Mouse (Mus musculus) erythroblast, embryonic 14.5 days (primary cell): Measurements from ENCODE around the gene Lrrc23. TPM values are rescaled to one million over a fixed set of nuclear protein-coding genes. Genes with fewer than 3 reads are reported as not detected.
"Not testable (repeated sequence)": the region's sequence is repeated elsewhere in the genome, so short reads cannot be mapped to it uniquely, and the experiment has no call there.

ENCODE experiments used
- H3K27me3 ChIP-seq: 2 replicates; pipeline ENCODE4 v1.6.1; 2012; ENCODE audit warnings: inconsistent platforms; ENCODE audit not compliant: control insufficient read depth
- H3K36me3 ChIP-seq: 2 replicates; pipeline ENCODE4 v1.6.1; 2012; ENCODE audit warnings: mild to moderate bottlenecking, inconsistent platforms; ENCODE audit not compliant: control insufficient read depth
- H3K4me1 ChIP-seq: 2 replicates; pipeline ENCODE4 v1.6.1; 2012; ENCODE audit warnings: inconsistent platforms; ENCODE audit not compliant: control insufficient read depth
- H3K4me3 ChIP-seq: replicated peaks from 2 replicates; pipeline ENCODE3; 2012; ENCODE audit warnings: moderate library complexity, mild to moderate bottlenecking, inconsistent platforms
- H3K9me3 ChIP-seq: 2 replicates; pipeline ENCODE4 v1.6.1; 2012; ENCODE audit warnings: low read length, inconsistent platforms, mixed read lengths; ENCODE audit not compliant: control insufficient read depth
- GATA1 ChIP-seq: IDR thresholded peaks from 2 replicates; pipeline ENCODE4 v1.6.1; 2012; ENCODE audit warnings: low read length, inconsistent platforms, mixed read lengths
- TAL1 ChIP-seq: IDR thresholded peaks from 3 replicates; pipeline ENCODE4 v1.6.1; 2012; ENCODE audit warnings: low read length, inconsistent platforms, mixed read lengths
- polyA plus RNA-seq: library from polyadenylated mRNA; stranded (reverse); fragments of >175 nt; gene quantifications from 2 replicates; pipeline ENCODE4 v1.2.3, GENCODE M21; 2012

The Lrrc23 gene
- polyA plus RNA-seq, 1 experiment: not detected

DNA sequence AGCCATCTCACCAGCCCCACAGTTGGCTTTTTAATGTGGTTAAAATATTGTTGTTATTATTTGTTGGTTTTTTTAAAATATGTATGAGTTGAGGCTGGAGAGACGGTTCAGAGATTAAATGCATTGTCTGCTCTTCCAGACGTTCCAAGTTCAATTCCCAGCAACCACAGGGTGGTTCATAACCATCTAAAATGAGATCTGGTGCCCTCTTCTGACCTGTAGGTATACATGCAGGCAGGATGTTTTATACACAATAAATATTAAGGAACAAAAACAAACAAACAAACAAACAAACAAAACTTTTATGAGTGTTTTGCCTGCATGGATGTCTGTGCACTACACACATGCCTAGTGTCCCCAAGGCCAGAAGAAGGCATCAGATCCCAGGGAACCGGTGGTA, 23.5 kb upstream of the Lrrc23 start:
- Histone ChIP-seq H3K4me1 (peaks cover 25% of the 10 kb centered on the region), H3K27me3 (no peaks in the 10 kb centered on the region; the same call in 1 of the 2 replicates)
- no peak for TF ChIP-seq GATA1
- no peak for TF ChIP-seq TAL1

DNA sequence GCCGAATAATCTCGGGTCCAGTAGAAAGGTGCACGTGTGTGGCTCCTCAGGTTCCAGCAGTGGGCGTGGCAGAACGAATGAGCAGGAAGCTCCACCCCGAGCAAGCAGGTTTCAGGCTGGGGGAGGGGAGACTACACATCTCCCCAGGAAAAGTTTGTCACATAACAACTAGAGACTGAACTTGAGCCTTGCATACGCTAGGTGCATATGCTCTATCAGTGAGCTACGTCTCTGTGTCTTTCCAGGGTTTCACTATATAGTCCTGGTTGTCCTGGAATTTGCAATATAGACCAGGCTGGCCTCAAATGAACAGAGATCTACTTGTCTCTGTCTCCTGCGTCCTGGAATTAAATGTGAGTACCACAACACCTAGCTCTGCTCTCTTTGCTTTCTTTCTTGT, 22.9 kb upstream of the Lrrc23 start:
- not testable (repeated sequence) for H3K36me3 ChIP-seq, H3K4me3 ChIP-seq, H3K9me3 ChIP-seq, H3K27me3 ChIP-seq
- peaks cover 21% of the 10 kb centered on the region for H3K4me1 ChIP-seq

More for the DNA sequence above, 23.5 kb upstream of the Lrrc23 start:
- H3K9me3 ChIP-seq: no peaks in the 10 kb centered on the region
- no peak overlapping the region for H3K4me3 ChIP-seq
- H3K36me3 ChIP-seq: no peaks in the 10 kb centered on the region

DNA sequence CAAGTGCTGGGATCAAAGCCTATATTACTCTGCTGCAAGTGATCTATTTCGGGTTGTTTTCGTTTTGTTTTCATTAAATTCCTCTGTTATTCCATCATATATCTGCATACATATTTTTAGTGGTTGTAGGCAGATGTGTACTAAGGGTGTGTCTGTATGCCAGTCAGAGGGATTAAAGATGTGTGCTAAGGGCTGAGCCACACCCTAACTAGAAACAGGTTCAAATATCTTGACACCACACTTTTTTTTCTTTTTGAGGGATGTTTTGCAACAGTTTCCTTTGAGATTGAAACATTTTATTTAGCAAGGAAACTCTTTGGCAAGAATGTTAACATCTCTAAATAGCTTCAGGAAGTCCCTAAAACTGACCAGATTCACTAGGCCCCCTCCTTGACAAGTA, 16.7 kb upstream of the Lrrc23 start:
- Histone ChIP-seq H3K4me1 (no peaks in the 10 kb centered on the region), H3K9me3 (no peaks in the 10 kb centered on the region), H3K4me3 (no peak overlapping the region), H3K27me3 (no peaks in the 10 kb centered on the region; the same call in 1 of the 2 replicates), H3K36me3 (no peaks in the 10 kb centered on the region)
- TF ChIP-seq TAL1: no peak

GRCm38 (mm10) chr6:124795781-124796180, 16.3 kb upstream of the Lrrc23 start:
- no peak for TF ChIP-seq GATA1
- Histone ChIP-seq H3K4me3 (no peak overlapping the region), H3K9me3 (no peaks in the 10 kb centered on the region), H3K36me3 (no peaks in the 10 kb centered on the region), H3K4me1 (no peaks in the 10 kb centered on the region), H3K27me3 (no peaks in the 10 kb centered on the region; the same call in 1 of the 2 replicates)

DNA sequence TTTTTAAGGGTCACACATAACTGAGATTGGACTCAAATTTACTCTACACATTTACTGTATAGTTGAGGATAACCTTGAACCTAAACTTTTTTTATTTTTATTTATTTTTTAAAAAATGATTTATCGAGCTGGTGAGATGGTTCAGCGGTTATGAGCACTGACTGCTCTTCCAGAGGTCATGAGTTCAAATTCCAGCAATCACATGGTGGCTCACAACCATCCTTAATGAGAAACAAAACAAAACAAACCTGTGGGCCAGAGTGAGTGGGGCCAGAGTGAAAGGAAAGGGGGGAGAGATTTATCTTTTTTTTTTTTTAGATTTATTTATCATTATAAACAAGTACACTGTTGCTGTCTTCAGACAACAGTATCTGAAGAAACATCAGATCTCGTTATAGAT, 12.4 kb upstream of the Lrrc23 start:
- Histone ChIP-seq H3K4me3 (no peak overlapping the region), H3K4me1 (no peaks in the 10 kb centered on the region), H3K36me3 (no peaks in the 10 kb centered on the region), H3K9me3 (no peaks in the 10 kb centered on the region), H3K27me3 (no peaks in the 10 kb centered on the region; the same call in 1 of the 2 replicates)
- TF ChIP-seq GATA1 (no peak), TAL1 (no peak)

DNA sequence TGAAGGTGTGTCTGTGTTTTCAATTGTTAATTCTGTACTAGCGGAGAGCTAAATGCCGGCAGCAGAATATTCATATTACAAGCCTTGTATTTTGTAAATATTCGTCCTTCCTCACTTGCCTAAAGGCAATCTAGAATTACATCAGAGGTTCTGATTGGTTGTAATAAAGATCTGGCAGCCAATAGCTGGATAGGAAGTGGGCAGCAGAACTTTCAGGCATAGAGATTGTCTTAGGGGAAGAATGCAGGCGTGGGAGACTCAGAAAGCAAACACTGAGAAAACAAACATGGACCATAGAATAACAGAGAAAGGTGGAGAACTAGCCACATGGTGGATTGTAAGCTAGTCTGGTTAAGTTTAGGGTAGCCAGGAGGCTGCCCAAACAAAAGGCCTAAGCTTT, 10.6 kb upstream of the Lrrc23 start:
- Histone ChIP-seq H3K36me3 (no peaks in the 10 kb centered on the region), H3K27me3 (no peaks in the 10 kb centered on the region; the same call in 1 of the 2 replicates), H3K9me3 (no peaks in the 10 kb centered on the region), H3K4me3 (no peak overlapping the region), H3K4me1 (no peaks in the 10 kb centered on the region)
- TF ChIP-seq GATA1 (no peak), TAL1 (no peak)

GRCm38 (mm10) chr6:124789519-124789918, 10.0 kb upstream of the Lrrc23 start:
- H3K36me3 ChIP-seq: no peaks in the 10 kb centered on the region
- TF ChIP-seq GATA1 (no peak), TAL1 (no peak)
- H3K9me3 ChIP-seq: no peaks in the 10 kb centered on the region
- H3K4me3 ChIP-seq: no peak overlapping the region
- no peaks in the 10 kb centered on the region; the same call in 1 of the 2 replicates for H3K27me3 ChIP-seq
- no peaks in the 10 kb centered on the region for H3K4me1 ChIP-seq

DNA sequence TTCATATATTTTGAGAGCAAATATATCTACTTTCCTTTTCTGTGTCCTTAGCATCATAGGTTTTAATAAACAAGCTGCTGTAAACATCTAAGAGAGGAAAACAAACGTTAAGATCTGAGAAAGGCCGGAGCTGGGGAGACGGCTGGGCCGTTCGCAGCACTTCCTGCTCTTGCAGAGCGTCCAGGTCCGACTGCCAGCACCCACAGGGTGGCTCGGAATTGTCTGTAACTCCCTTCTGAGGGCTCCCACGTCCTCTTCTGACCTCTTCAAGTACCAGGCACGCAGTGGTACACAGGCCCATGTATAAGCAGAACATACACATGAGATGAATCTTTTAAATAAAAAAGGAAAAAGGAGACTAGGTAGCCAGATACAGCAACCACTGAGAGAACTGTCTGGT, 8.2 kb upstream of the Lrrc23 start:
- no peaks in the 10 kb centered on the region for H3K4me1 ChIP-seq

GRCm38 (mm10) chr6:124786756-124787420, 7.4 kb upstream of the Lrrc23 start:
- no peaks in the 10 kb centered on the region for H3K36me3 ChIP-seq
- H3K4me1 ChIP-seq: no peaks in the 10 kb centered on the region
- H3K9me3 ChIP-seq: no peaks in the 10 kb centered on the region
- no peaks in the 10 kb centered on the region; the same call in 1 of the 2 replicates for H3K27me3 ChIP-seq
- no peak overlapping the region for H3K4me3 ChIP-seq
- TF ChIP-seq GATA1 (no peak), TAL1 (no peak)

More for the DNA sequence above, 8.2 kb upstream of the Lrrc23 start:
- no peaks in the 10 kb centered on the region for H3K9me3 ChIP-seq
- TF ChIP-seq GATA1: no peak
- no peak for TF ChIP-seq TAL1
- H3K36me3 ChIP-seq: no peaks in the 10 kb centered on the region
- no peaks in the 10 kb centered on the region; the same call in 1 of the 2 replicates for H3K27me3 ChIP-seq
- no peak overlapping the region for H3K4me3 ChIP-seq

- Histone ChIP-seq H3K36me3 (no peaks in the 10 kb centered on the region), H3K4me3 (no peak overlapping the region), H3K27me3 (peaks cover 40% of the 10 kb centered on the region), H3K4me1 (peaks cover 2% of the 10 kb centered on the region), H3K9me3 (no peaks in the 10 kb centered on the region)
- no peak for TF ChIP-seq TAL1
- TF ChIP-seq GATA1: no peak
These were observed 2.9 kb upstream of the Lrrc23 start for GRCm38 (mm10) chr6:124782436-124782835.
